Mouse (Mus musculus) liver, embryonic 14.5 days (tissue): ENCODE data around the gene Snapc3.

Experiments used
- CTCF ChIP-seq: IDR thresholded peaks from 2 replicates; pipeline ENCODE4 v1.5.1; 2016; ENCODE audit warnings: antibody characterized with exemption, low read depth, control low read depth
- EP300 ChIP-seq: IDR thresholded peaks from 2 replicates; pipeline ENCODE4 v1.6.1; 2016; ENCODE audit warnings: antibody characterized with exemption, low read depth

DNA sequence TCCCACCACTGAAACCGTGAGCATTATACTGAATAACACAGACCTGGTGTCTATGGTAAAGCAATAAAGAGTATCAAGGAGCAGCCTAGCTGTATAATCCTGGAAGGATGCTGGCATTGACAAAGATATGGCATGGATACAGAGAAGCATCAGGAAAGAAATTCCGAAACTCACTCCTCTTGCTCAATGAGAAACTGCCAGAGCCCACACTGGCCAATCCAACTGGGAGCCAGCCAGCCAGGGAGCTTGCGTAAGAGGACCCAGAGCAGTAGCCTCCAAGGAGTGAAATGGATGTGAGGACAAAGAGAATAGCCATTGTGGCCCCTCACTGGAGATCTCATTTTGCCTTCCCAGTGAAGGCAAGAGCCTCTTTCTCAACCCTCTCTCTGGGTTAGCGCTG lies 21.2 kb upstream of the Snapc3 start:
- TF ChIP-seq CTCF = no peak
- TF ChIP-seq EP300 = no peak
